Mouse (Mus musculus) heart, postnatal 0 days (tissue): ENCODE results near the gene Muc20. TPM values are rescaled to one million over a fixed set of nuclear protein-coding genes. Genes with fewer than 3 reads are reported as not detected.
A peak's percentile ranks its signal among the peaks of the same experiment; 100 is the strongest.

Experiments
- ATAC-seq: fragments of 200-750 bp; cut with Nextera tagmentation; 2 replicates; pipeline ENCODE4 v1.8.0; 2017; ENCODE audit warnings: low read depth, moderate number of reproducible peaks, moderate library complexity; ENCODE audit not compliant: insufficient read depth
- DNase-seq: peaks from one replicate; pipeline ENCODE4 v3.0.0-alpha.2; 2016; ENCODE audit warnings: low spot score
- H3K27ac ChIP-seq: fragments of 300-500 bp; sonication (generic); 2 replicates; pipeline ENCODE4 v1.5.1; 2014; ENCODE audit warnings: low read depth, mild to moderate bottlenecking
- H3K27me3 ChIP-seq: fragments of 300-500 bp; sonication (generic); 2 replicates; pipeline ENCODE4 v1.6.1; 2014; ENCODE audit warnings: low read length, mixed read lengths; ENCODE audit not compliant: control insufficient read depth, insufficient read depth
- H3K36me3 ChIP-seq: fragments of 300-500 bp; sonication (generic); replicated peaks from 2 replicates; pipeline ENCODE4 v1.6.1; 2014; ENCODE audit warnings: low read length, mixed read lengths; ENCODE audit not compliant: control insufficient read depth, insufficient read depth
- H3K4me1 ChIP-seq: fragments of 300-500 bp; sonication (generic); 2 replicates; pipeline ENCODE4 v1.6.1; 2014; ENCODE audit warnings: antibody characterized with exemption; ENCODE audit not compliant: control insufficient read depth, insufficient read depth
- H3K4me2 ChIP-seq: fragments of 300-500 bp; sonication (generic); 2 replicates; pipeline ENCODE4 v1.6.1; 2014; ENCODE audit warnings: low read depth, mild to moderate bottlenecking, low read length, moderate library complexity
- H3K4me3 ChIP-seq: fragments of 300-500 bp; sonication (generic); 2 replicates; pipeline ENCODE4 v1.5.1; 2014; ENCODE audit warnings: low read depth, low read length
- H3K9ac ChIP-seq: fragments of 300-500 bp; sonication (generic); replicated peaks from 2 replicates; pipeline ENCODE4 v1.6.1; 2014; ENCODE audit warnings: low read depth, low read length, mixed read lengths
- H3K9me3 ChIP-seq: fragments of 300-500 bp; sonication (generic); replicated peaks from 2 replicates; pipeline ENCODE4 v1.6.1; 2016; ENCODE audit warnings: low read length; ENCODE audit not compliant: control insufficient read depth
- CTCF ChIP-seq: IDR thresholded peaks from 2 replicates; pipeline ENCODE4 v1.5.1; 2016; ENCODE audit warnings: antibody characterized with exemption, control low read depth, low read depth
- EP300 ChIP-seq: IDR thresholded peaks from 2 replicates; pipeline ENCODE4 v1.6.1; 2016; ENCODE audit warnings: antibody characterized with exemption, low read depth
- WGBS: fragments of 180-500 bp; shearing (Covaris S2); extraction: QIAGEN DNeasy Blood & Tissue Kit; methylation state at CpG from one replicate; pipeline ENCODE4 v1.1.7; 2014; 5-methylcytosine and 5-hydroxymethylcytosine counted together
- polyA plus RNA-seq: library from polyadenylated mRNA; unstranded; fragments of >200 nt; fragmentation: Nextera tagmentation; extraction: Ambion mirVana; gene quantifications from 2 replicates; pipeline ENCODE4 v1.2.1, GENCODE M21; 2015
- total RNA-seq: library from RNA; depleted of rRNA; stranded (reverse); fragments of >200 nt; gene quantifications from 2 replicates; pipeline ENCODE4 v1.2.3, GENCODE M21; 2014; ENCODE audit warnings: low replicate concordance

The Muc20 gene
- total and polyA plus RNA-seq, 2 experiments from 2014 or later, result not detected

GRCm38 (mm10) chr16:32807408-32808185 is 10.4 kb upstream of the Muc20 start:
- H3K27me3 ChIP-seq, result no peaks in the 10 kb centered on the region
- H3K36me3 ChIP-seq, result no peaks in the 10 kb centered on the region
- no peak for TF ChIP-seq CTCF
- no peak for TF ChIP-seq EP300
- DNase-seq (no peak), ATAC-seq (no peak)
- H3K4me1 ChIP-seq, result peaks cover 10% of the 10 kb centered on the region; the same call in 1 of the 2 replicates
- no peak overlapping the region for H3K4me2 ChIP-seq
- H3K9me3 ChIP-seq, result no peaks in the 10 kb centered on the region
- WGBS, result 65% methylated on average over 8 of the region's 8 CpGs
- no peak overlapping the region for H3K9ac ChIP-seq
- H3K4me3 ChIP-seq, result no peak overlapping the region
- H3K27ac ChIP-seq, result no peak overlapping the region

GRCm38 (mm10) chr16:32805151-32805550 is 7.9 kb upstream of the Muc20 start:
- no peak for TF ChIP-seq EP300
- no peak for TF ChIP-seq CTCF
- Histone ChIP-seq H3K27ac (no peak overlapping the region), H3K9me3 (no peaks in the 10 kb centered on the region), H3K4me3 (no peak overlapping the region), H3K9ac (no peak overlapping the region), H3K36me3 (no peaks in the 10 kb centered on the region), H3K4me2 (no peak overlapping the region), H3K27me3 (no peaks in the 10 kb centered on the region), H3K4me1 (peaks cover 10% of the 10 kb centered on the region; the same call in 1 of the 2 replicates)
- 58% methylated on average over 7 of the region's 7 CpGs for WGBS
- no peak for DNase-seq
- ATAC-seq, result no peak

- H3K4me2 ChIP-seq, result no peak overlapping the region
- no peaks in the 10 kb centered on the region for H3K36me3 ChIP-seq
- TF ChIP-seq EP300 (no peak), CTCF (no peak)
- no peak overlapping the region for H3K4me3 ChIP-seq
- DNase-seq (no peak), ATAC-seq (no peak)
- no peak overlapping the region for H3K27ac ChIP-seq
- H3K27me3 ChIP-seq, result no peaks in the 10 kb centered on the region
- H3K9me3 ChIP-seq, result no peaks in the 10 kb centered on the region
- no peak overlapping the region for H3K9ac ChIP-seq
- peaks cover 10% of the 10 kb centered on the region; the same call in 1 of the 2 replicates for H3K4me1 ChIP-seq
- WGBS, result 56% methylated on average over 5 of the region's 5 CpGs
Observed at GRCm38 (mm10) chr16:32803901-32804300, 6.7 kb upstream of the Muc20 start.

GRCm38 (mm10) chr16:32803252-32803853 is 6.1 kb upstream of the Muc20 start:
- Histone ChIP-seq H3K4me3 (no peak overlapping the region), H3K27ac (0 out of 2 replicates have a peak overlapping the region, but pooled peaks have one; percentile 36), H3K9me3 (no peaks in the 10 kb centered on the region), H3K4me1 (peaks cover 10% of the 10 kb centered on the region; the same call in 1 of the 2 replicates), H3K4me2 (no peak overlapping the region), H3K9ac (no peak overlapping the region), H3K27me3 (no peaks in the 10 kb centered on the region), H3K36me3 (no peaks in the 10 kb centered on the region)
- ATAC-seq, result peak; percentile 68
- WGBS, result 26% methylated on average over 6 of the region's 6 CpGs
- peak; percentile 64 for DNase-seq
- TF ChIP-seq CTCF, result no peak

GRCm38 (mm10) chr16:32796676-32797425 is 384 bp downstream of the Muc20 start:
- no peak for ATAC-seq
- H3K4me1 ChIP-seq, result 0 out of 2 replicates have a peak, but pooled peaks cover 8% of the 10 kb centered on the region
- TF ChIP-seq CTCF (no peak), EP300 (no peak)
- no peaks in the 10 kb centered on the region for H3K9me3 ChIP-seq
- no peak for DNase-seq
- H3K4me3 ChIP-seq, result no peak overlapping the region
- 0 out of 2 replicates have a peak, but pooled peaks cover 3% of the 10 kb centered on the region for H3K27me3 ChIP-seq
- 70% methylated on average over 14 of the region's 14 CpGs for WGBS
- H3K4me2 ChIP-seq, result no peak overlapping the region
- no peaks in the 10 kb centered on the region for H3K36me3 ChIP-seq
- no peak overlapping the region for H3K9ac ChIP-seq
- no peak overlapping the region for H3K27ac ChIP-seq
